ENCODE assay signal across 17 mouse cellular contexts in the genomic region with DNA sequence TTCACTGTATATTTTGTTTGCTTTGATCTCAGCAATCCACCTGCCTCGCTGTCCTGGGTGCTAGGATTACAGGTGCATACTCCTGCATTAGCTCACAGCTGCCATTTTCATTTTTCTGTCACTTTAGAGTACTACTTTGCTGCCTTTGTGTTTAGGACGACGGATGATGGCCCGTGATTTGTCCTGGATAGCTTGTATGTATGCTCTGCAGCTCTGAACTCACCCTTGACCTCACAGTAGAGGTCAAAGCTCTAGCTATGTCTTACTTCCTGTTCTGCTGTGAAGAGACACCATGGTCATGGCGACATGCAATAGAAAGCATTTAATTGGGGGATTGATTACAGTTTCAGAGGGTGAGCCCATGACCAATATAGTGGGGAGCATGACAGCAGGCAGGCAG.
"Had no signal": no experiment of that assay in that cellular context is flagged by ENCODE, and none has a peak within 500 bp of the region (broad histone marks: within the 10 kb centered on the region; RNA-seq: fewer than 3 reads in every experiment).

No protein-coding gene starts in this region.

- H3K4me2 ChIP-seq: liver, embryonic 13.5 days; midbrain, embryonic 12.5 days; neural tube, embryonic 13.5 days had no signal

- H3K27me3 ChIP-seq: liver, embryonic 13.5 days; megakaryocyte, embryonic 14.5 days; midbrain, embryonic 12.5 days; neural tube, embryonic 13.5 days had no signal

- H3K9ac ChIP-seq: liver, embryonic 13.5 days; midbrain, embryonic 12.5 days; neural tube, embryonic 13.5 days had no signal

- DNase-seq: kidney, adult 2 months; kidney, postnatal 25 days; layer of hippocampus, adult 9-11 months; liver, embryonic 13.5 days; lung, adult 2 months; lung, postnatal 36 days; right cerebral cortex, postnatal 14 days; thymus, adult 18-20 months; thymus, postnatal 36 days had no signal

- H3K9me3 ChIP-seq: liver, embryonic 13.5 days; megakaryocyte, embryonic 14.5 days; midbrain, embryonic 12.5 days; neural tube, embryonic 13.5 days had no signal

- H3K27ac ChIP-seq: kidney, postnatal 0 days; layer of hippocampus, adult 2 months; left cerebral cortex, adult 2 months; liver, embryonic 13.5 days; midbrain, embryonic 12.5 days; neural tube, embryonic 13.5 days had no signal

- H3K4me3 ChIP-seq: layer of hippocampus, adult 2 months; left cerebral cortex, adult 2 months; liver, embryonic 13.5 days; megakaryocyte, embryonic 14.5 days; midbrain, embryonic 12.5 days; neural tube, embryonic 13.5 days had no signal

- ATAC-seq: intestine, postnatal 0 days; lung, postnatal 0 days had no signal

- H3K36me3 ChIP-seq: liver, embryonic 13.5 days; midbrain, embryonic 12.5 days; neural tube, embryonic 13.5 days had no signal

- H3K4me1 ChIP-seq: liver, embryonic 13.5 days; megakaryocyte, embryonic 14.5 days had no signal
